ENCODE assay signal across 8 mouse cellular contexts in the genomic region with DNA sequence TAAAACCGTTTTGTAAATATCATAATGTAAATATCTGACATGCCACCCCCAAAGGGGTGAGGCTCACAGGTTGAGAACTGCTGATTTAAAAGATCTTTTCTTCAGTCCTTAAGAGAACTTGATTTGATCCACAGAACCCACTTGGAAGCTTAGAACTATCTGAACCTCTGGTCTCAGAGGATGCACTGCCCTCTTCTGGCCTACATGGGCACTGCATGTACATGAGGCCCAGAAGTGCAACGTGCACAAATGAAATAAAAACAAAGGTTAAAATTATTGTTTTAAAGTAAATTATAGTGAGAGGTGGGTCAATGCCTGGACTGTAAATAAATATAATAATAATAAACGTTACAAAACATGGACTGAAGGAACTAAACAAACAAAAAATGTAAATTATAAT.
DNase-seq lines count a peak whose midpoint lies in the region; ATAC-seq and TF ChIP-seq lines count a peak whose summit lies in the region.

No protein-coding gene starts in this region.

- no peaks in the 10 kb centered on the region for H3K9me3 ChIP-seq in liver, embryonic 12.5 days (replicated peaks)
- no peaks in the 10 kb centered on the region for H3K9me3 ChIP-seq in limb, embryonic 10.5 days (replicated peaks)

- H3K36me3 ChIP-seq in liver, adult 2 months (ENCODE audit: control insufficient read depth, insufficient read depth, low read length), result no peaks in the 10 kb centered on the region
- no peaks in the 10 kb centered on the region for H3K36me3 ChIP-seq in liver, embryonic 12.5 days
- no peaks in the 10 kb centered on the region for H3K36me3 ChIP-seq in limb, embryonic 10.5 days

- TF ChIP-seq CTCF in liver, adult 2 months (IDR thresholded peaks at IDR 0.05; ENCODE audit: low read depth, low read length), result peak; percentile 66; the same call in 1 of the 2 replicates

- peak; percentile 9 to 66 for DNase-seq in adrenal gland, adult (ENCODE audit: inconsistent age in 2 of 2, low spot score in 1 of 2)
- DNase-seq in adrenal gland, postnatal 4 days (ENCODE audit: low spot score in 2 of 2), result no peak
- peak; percentile 19 for DNase-seq in liver, adult 2 months (ENCODE audit: extremely low read depth, low read depth, low spot score)
- peak; percentile 38 for DNase-seq in cerebellum, adult 8-10 months
- DNase-seq in limb, embryonic 10.5 days (ENCODE audit: low spot score), result peak; percentile 46
- no peak for DNase-seq in layer of hippocampus, adult 8-10 months (ENCODE audit: low spot score in 2 of 2)

- no peak overlapping the region for H3K4me3 ChIP-seq in liver, adult 2 months (ENCODE audit: insufficient read depth, low read depth, low read length)
- H3K4me3 ChIP-seq in liver, embryonic 12.5 days, result no peak overlapping the region
- H3K4me3 ChIP-seq in limb, embryonic 10.5 days, result no peak overlapping the region

- H3K27ac ChIP-seq in liver, adult 2 months (replicated peaks; ENCODE audit: insufficient read depth, low read depth, low read length), result no peak overlapping the region
- no peak overlapping the region for H3K27ac ChIP-seq in liver, embryonic 12.5 days
- H3K27ac ChIP-seq in limb, embryonic 10.5 days, result no peak overlapping the region

- TF ChIP-seq POLR2A in liver, adult 2 months (IDR thresholded peaks at IDR 0.05; ENCODE audit: extremely low read depth, insufficient read depth, low read length), result no peak

- H3K9ac ChIP-seq in liver, adult 2 months (ENCODE audit: low read depth, low read length), result no peak overlapping the region
- no peak overlapping the region for H3K9ac ChIP-seq in liver, embryonic 12.5 days

- H3K79me2 ChIP-seq in liver, adult 2 months (ENCODE audit: control insufficient read depth, insufficient read depth, low read length), result no peaks in the 10 kb centered on the region

- 49% methylated on average over 3 of the region's 3 CpGs for WGBS in liver, adult 2 months
- 40% methylated on average over 3 of the region's 3 CpGs for WGBS in liver, embryonic 12.5 days (ENCODE audit: insufficient replicate concordance)
- WGBS in limb, embryonic 10.5 days, result 48% methylated on average over 3 of the region's 3 CpGs

- H3K4me1 ChIP-seq in liver, adult 2 months (ENCODE audit: control insufficient read depth, insufficient read depth, low read length), result no peaks in the 10 kb centered on the region
- no peaks in the 10 kb centered on the region for H3K4me1 ChIP-seq in liver, embryonic 12.5 days
- no peaks in the 10 kb centered on the region for H3K4me1 ChIP-seq in limb, embryonic 10.5 days

- H3K4me2 ChIP-seq in liver, embryonic 12.5 days, result no peak overlapping the region

- no peak for ATAC-seq in liver, embryonic 12.5 days
- ATAC-seq in frontal cortex, adult (ENCODE audit: low TSS enrichment), result no peak

- H3K27me3 ChIP-seq in liver, adult 2 months (ENCODE audit: control insufficient read depth, insufficient read depth, low read length), result no peaks in the 10 kb centered on the region
- no peaks in the 10 kb centered on the region for H3K27me3 ChIP-seq in liver, embryonic 12.5 days (replicated peaks)
- H3K27me3 ChIP-seq in limb, embryonic 10.5 days (ENCODE audit: low read depth, poor library complexity, severe bottlenecking), result no peaks in the 10 kb centered on the region

Comparison
In these comparisons a context has a peak if more than half of its experiments do, and no peak if none do; other contexts are left out.
1. DNase-seq: peak in adrenal gland, adult (2 of 2), liver, adult 2 months (single experiment), cerebellum, adult 8-10 months (single experiment) and limb, embryonic 10.5 days (single experiment); none in adrenal gland, postnatal 4 days (0 of 2) and layer of hippocampus, adult 8-10 months (0 of 2).